ENCODE assay signal across 19 mouse cellular contexts in genomic region chr5:36526921-36527320, GRCm38 (mm10). TPM values are rescaled to one million over a fixed set of nuclear protein-coding genes. Genes with fewer than 3 reads are reported as not detected.
DNase-seq lines count a peak whose midpoint lies in the region; ATAC-seq and TF ChIP-seq lines count a peak whose summit lies in the region.
"Had no signal": no experiment of that assay in that cellular context is flagged by ENCODE, and none has a peak within 500 bp of the region (broad histone marks: within the 10 kb centered on the region; RNA-seq: fewer than 3 reads in every experiment).

No protein-coding gene starts in this region.

- H3K27me3 ChIP-seq in limb, embryonic 13.5 days: no peaks in the 10 kb centered on the region
- no peaks in the 10 kb centered on the region for H3K27me3 ChIP-seq in limb, embryonic 10.5 days (ENCODE audit: low read depth, poor library complexity, severe bottlenecking)
- no peaks in the 10 kb centered on the region for H3K27me3 ChIP-seq in neural tube, embryonic 15.5 days (replicated peaks)
- H3K27me3 ChIP-seq: embryonic facial prominence, embryonic 12.5 days; forebrain, embryonic 13.5 days; forebrain, embryonic 15.5 days had no signal

- no peak for DNase-seq in layer of hippocampus, adult 2 months (ENCODE audit: low spot score in 2 of 2)
- DNase-seq in layer of hippocampus, adult 11-12 months (ENCODE audit: low spot score): no peak
- no peak for DNase-seq in limb, embryonic 10.5 days (ENCODE audit: low spot score)
- DNase-seq in neural tube, embryonic 10.5 days (ENCODE audit: extremely low spot score, low spot score): no peak
- no peak for DNase-seq in heart, postnatal 10 days
- DNase-seq: adrenal gland, adult 8-10 months; adrenal gland, postnatal 25 days; cerebellum, adult 11 months; cerebellum, adult 18-20 months; cerebellum, adult 8-10 months; cerebellum, adult 9-11 months; cerebellum, postnatal 36 days had no signal

- 0 out of 2 replicates have a peak overlapping the region, but pooled peaks have one; percentile 31 for H3K9ac ChIP-seq in limb, embryonic 13.5 days
- 0 out of 2 replicates have a peak overlapping the region, but pooled peaks have one; percentile 20 for H3K9ac ChIP-seq in neural tube, embryonic 15.5 days (replicated peaks)
- H3K9ac ChIP-seq: embryonic facial prominence, embryonic 12.5 days; forebrain, postnatal 0 days had no signal

- no peaks in the 10 kb centered on the region for H3K9me3 ChIP-seq in limb, embryonic 13.5 days
- H3K9me3 ChIP-seq in limb, embryonic 10.5 days (replicated peaks): no peaks in the 10 kb centered on the region
- no peaks in the 10 kb centered on the region for H3K9me3 ChIP-seq in neural tube, embryonic 15.5 days (replicated peaks)
- H3K9me3 ChIP-seq: embryonic facial prominence, embryonic 10.5 days; embryonic facial prominence, embryonic 12.5 days; forebrain, embryonic 13.5 days; forebrain, embryonic 15.5 days had no signal

- peaks cover 17% of the 10 kb centered on the region for H3K4me1 ChIP-seq in limb, embryonic 13.5 days
- peaks cover 20% of the 10 kb centered on the region for H3K4me1 ChIP-seq in limb, embryonic 10.5 days
- peaks cover 46% of the 10 kb centered on the region for H3K4me1 ChIP-seq in neural tube, embryonic 15.5 days

- TF ChIP-seq CTCF in layer of hippocampus, adult 2 months (conservative IDR thresholded peaks at IDR 0.05): no peak

- H3K4me2 ChIP-seq in limb, embryonic 13.5 days (replicated peaks): no peak overlapping the region
- H3K4me2 ChIP-seq in neural tube, embryonic 15.5 days: no peak overlapping the region
- H3K4me2 ChIP-seq: embryonic facial prominence, embryonic 12.5 days; forebrain, embryonic 13.5 days; forebrain, embryonic 15.5 days had no signal

- ATAC-seq in limb, embryonic 13.5 days (ENCODE audit: low FRiP score, low read depth): no peak
- ATAC-seq in neural tube, embryonic 15.5 days (ENCODE audit: low FRiP score): no peak
- ATAC-seq: forebrain, embryonic 13.5 days; forebrain, embryonic 15.5 days; forebrain, postnatal 0 days had no signal

- peaks cover 29% of the 10 kb centered on the region for H3K36me3 ChIP-seq in limb, embryonic 13.5 days
- peaks cover 31% of the 10 kb centered on the region for H3K36me3 ChIP-seq in limb, embryonic 10.5 days
- peaks cover 4% of the 10 kb centered on the region for H3K36me3 ChIP-seq in neural tube, embryonic 15.5 days

- WGBS in limb, embryonic 13.5 days: 87% methylated on average over 2 of the region's 2 CpGs
- WGBS in limb, embryonic 10.5 days: 82% methylated on average over 2 of the region's 2 CpGs
- 88% methylated on average over 2 of the region's 2 CpGs for WGBS in neural tube, embryonic 15.5 days

- H3K4me3 ChIP-seq in layer of hippocampus, adult 2 months: no peak overlapping the region
- H3K4me3 ChIP-seq in limb, embryonic 13.5 days: no peak overlapping the region
- H3K4me3 ChIP-seq in limb, embryonic 10.5 days: no peak overlapping the region
- no peak overlapping the region for H3K4me3 ChIP-seq in neural tube, embryonic 15.5 days (replicated peaks)
- H3K4me3 ChIP-seq: embryonic facial prominence, embryonic 10.5 days; embryonic facial prominence, embryonic 12.5 days; forebrain, embryonic 13.5 days; forebrain, embryonic 15.5 days had no signal

- peak overlapping the region; percentile 77 for H3K27ac ChIP-seq in layer of hippocampus, adult 2 months
- H3K27ac ChIP-seq in limb, embryonic 13.5 days: no peak overlapping the region
- no peak overlapping the region for H3K27ac ChIP-seq in limb, embryonic 10.5 days
- H3K27ac ChIP-seq in neural tube, embryonic 15.5 days (replicated peaks): no peak overlapping the region
- H3K27ac ChIP-seq: embryonic facial prominence, embryonic 10.5 days; embryonic facial prominence, embryonic 12.5 days; forebrain, embryonic 13.5 days; forebrain, embryonic 15.5 days had no signal

- intact Hi-C loops in heart, postnatal 10 days (cut with DNase I): loop anchor here (2.0 kb wide), 1 partner anchor 216 kb away; no protein-coding TSS in a partner anchor

RNA-seq across cellular contexts. Expression of gene Ccdc96, which starts 42.5 kb away (rescaled TPM):
- total RNA-seq in layer of hippocampus, adult 2 months (2021): 1 to 10 TPM in 1 of 2 experiments, under 1 TPM in 1; 0.91 to 1.3 TPM
- polyA plus RNA-seq in limb, embryonic 13.5 days (2015; fragmentation: Nextera tagmentation; extraction: Ambion mirVana): 0.15 and 0.24 TPM in 2 replicates
- 0.75 and 0.88 TPM in 2 replicates for polyA plus RNA-seq in limb, embryonic 10.5 days (2016; fragmentation: Nextera tagmentation; extraction: Ambion mirVana)
- 2.1 and 3.0 TPM in 2 replicates for polyA plus RNA-seq in neural tube, embryonic 15.5 days (2015; fragmentation: Nextera tagmentation; extraction: Ambion mirVana)
- total RNA-seq in heart, postnatal 10 days (2021): under 1 TPM; 0.14 to 0.22 TPM

RNA-seq across cellular contexts. Expression of gene Tada2b, which starts 42.8 kb away (rescaled TPM):
- total RNA-seq in layer of hippocampus, adult 2 months (2021): 10 to 100 TPM; 36.9 to 37.2 TPM
- polyA plus RNA-seq in limb, embryonic 13.5 days (2015; fragmentation: Nextera tagmentation; extraction: Ambion mirVana): 2.2 TPM in 2 replicates
- polyA plus RNA-seq in limb, embryonic 10.5 days (2016; fragmentation: Nextera tagmentation; extraction: Ambion mirVana): 1.4 and 1.6 TPM in 2 replicates
- 2.8 and 2.9 TPM in 2 replicates for polyA plus RNA-seq in neural tube, embryonic 15.5 days (2015; fragmentation: Nextera tagmentation; extraction: Ambion mirVana)
- total RNA-seq in heart, postnatal 10 days (2021): 10 to 100 TPM; 18.3 to 20.1 TPM
